15 mouse cellular contexts compared by ENCODE assay signal in the genomic region with DNA sequence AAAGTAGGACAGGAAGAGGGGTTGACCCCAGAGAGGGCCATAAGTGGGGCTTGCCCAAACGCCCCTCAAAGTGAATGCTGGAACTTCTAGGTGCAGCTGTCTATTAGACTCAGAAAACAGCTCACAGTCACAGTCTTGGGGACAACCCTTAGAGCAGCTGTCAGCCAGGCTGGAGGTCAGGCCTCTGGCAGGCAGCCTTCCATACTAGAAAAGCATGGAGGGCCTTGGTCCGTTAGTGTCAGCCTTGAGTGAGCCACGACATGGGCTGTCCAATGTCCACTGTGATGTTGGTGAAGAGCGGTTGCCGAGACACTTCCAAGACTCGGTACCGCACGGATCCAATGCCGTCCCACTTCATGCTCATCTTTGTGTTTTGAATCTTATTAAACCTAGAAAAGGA. TPM values are rescaled to one million over a fixed set of nuclear protein-coding genes. Genes with fewer than 3 reads are reported as not detected.
"Had no signal": no experiment of that assay in that cellular context is flagged by ENCODE, and none has a peak within 500 bp of the region (broad histone marks: within the 10 kb centered on the region; RNA-seq: fewer than 3 reads in every experiment).

No protein-coding gene starts in this region.

- DNase-seq: retina, postnatal 1 day; right cerebral cortex, adult 18-20 months; right cerebral cortex, postnatal 14 days; right cerebral cortex, postnatal 25 days; right cerebral cortex, postnatal 4 days; spleen, adult 18-20 months; thymus, adult 2 months; thymus, postnatal 14 days; thymus, postnatal 25 days; thymus, postnatal 36 days; thymus, postnatal 4 days had no signal

- H3K27me3 ChIP-seq: neural tube, embryonic 13.5 days; neural tube, embryonic 15.5 days; stomach, embryonic 15.5 days had no signal

- H3K4me3 ChIP-seq: neural tube, embryonic 13.5 days; neural tube, embryonic 15.5 days; stomach, embryonic 15.5 days had no signal

- H3K4me2 ChIP-seq: neural tube, embryonic 13.5 days; neural tube, embryonic 15.5 days; stomach, embryonic 15.5 days had no signal

RNA-seq across cellular contexts. Expression of a gene that starts 1.3 kb away (rescaled TPM):
- total RNA-seq: neutrophil, adult 5-6 weeks had no signal

RNA-seq across cellular contexts. Expression of a gene that starts 9.7 kb away (rescaled TPM):
- total RNA-seq: neutrophil, adult 5-6 weeks had no signal

RNA-seq across cellular contexts. Expression of a gene that starts 39.3 kb away (rescaled TPM):
- total RNA-seq: neutrophil, adult 5-6 weeks had no signal
